Mouse (Mus musculus) thymus, adult 2 months (tissue): ENCODE measurements around the gene March11.

Source experiments
- CTCF ChIP-seq: fragments of 200-500 bp; IDR thresholded peaks from 2 replicates; pipeline ENCODE4 v1.5.1; 2012; ENCODE audit warnings: mild to moderate bottlenecking, control low read depth, low read length, moderate library complexity, borderline replicate concordance; ENCODE audit not compliant: control insufficient read depth, poor library complexity, insufficient read depth; ENCODE audit errors: extremely low read depth
- POLR2A ChIP-seq: fragments of 200-500 bp; IDR thresholded peaks from 2 replicates; pipeline ENCODE4 v1.6.1; 2012; ENCODE audit warnings: mild to moderate bottlenecking, low read length, control low read depth, moderate library complexity; ENCODE audit not compliant: control insufficient read depth, poor library complexity, insufficient read depth; ENCODE audit errors: extremely low read depth

DNA sequence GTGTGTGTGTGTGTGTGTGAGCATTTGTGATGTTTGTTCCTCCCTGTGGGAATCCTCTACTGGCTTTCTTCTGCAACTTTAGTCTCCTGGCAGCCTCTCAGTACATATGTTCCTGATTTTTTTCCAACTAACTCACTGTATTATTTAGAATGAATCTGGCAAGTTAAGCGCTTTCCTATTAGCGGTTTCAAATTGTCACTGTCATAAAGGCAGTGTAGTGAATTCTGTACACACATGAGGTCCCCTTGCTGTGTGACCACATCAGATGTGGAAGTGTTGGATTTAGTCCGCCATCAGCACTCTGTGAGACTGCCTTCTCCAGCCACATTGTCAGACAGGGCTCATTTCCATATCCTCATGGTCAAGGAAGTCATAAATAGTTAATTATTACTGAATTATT is 26.9 kb downstream of the March11 start:
- no peak for TF ChIP-seq POLR2A
- TF ChIP-seq CTCF: no peak
